Mouse (Mus musculus) MEL (cell line): ENCODE results near the gene Dhps.

Experiments
- CTCF ChIP-seq, 3 experiments: IDR thresholded peaks in 2 of 3; conservative IDR thresholded peaks in 1 of 3; 2 replicates each; pipeline ENCODE4 v1.5.1; 2011 to 2012; ENCODE audit warnings: low read length in 3 of 3, low read depth in 2 of 3, mild to moderate bottlenecking in 2 of 3, improper control_type of control experiment in 1 of 3, inconsistent platforms in 1 of 3, mixed read lengths in 1 of 3, moderate library complexity in 1 of 3; ENCODE audit not compliant: control insufficient read depth in 1 of 3, insufficient read depth in 1 of 3, poor library complexity in 1 of 3, severe bottlenecking in 1 of 3
- E2F4 ChIP-seq: IDR thresholded peaks from 2 replicates; pipeline ENCODE4 v1.6.1; 2011; ENCODE audit warnings: low read depth, low read length, improper control_type of control experiment, borderline replicate concordance
- MAZ ChIP-seq: IDR thresholded peaks from 2 replicates; pipeline ENCODE4 v1.6.1; 2012; ENCODE audit warnings: low read depth, mild to moderate bottlenecking, inconsistent platforms, low read length, improper control_type of control experiment
- POLR2A ChIP-seq, 2 experiments: IDR thresholded peaks; 2 replicates each; pipeline ENCODE4 v1.6.1; 2011 to 2012; ENCODE audit warnings: low read length in 2 of 2, mild to moderate bottlenecking in 2 of 2, control low read depth in 1 of 2, improper control_type of control experiment in 1 of 2, low read depth in 1 of 2, moderate library complexity in 1 of 2; ENCODE audit not compliant: control insufficient read depth in 1 of 2, insufficient read depth in 1 of 2, poor library complexity in 1 of 2
- POLR2AphosphoS2 ChIP-seq: IDR thresholded peaks from 2 replicates; pipeline ENCODE4 v1.6.1; 2011; ENCODE audit warnings: low read length, improper control_type of control experiment
- POLR2AphosphoS5 ChIP-seq: IDR thresholded peaks from 2 replicates; pipeline ENCODE4 v1.6.1; 2012; ENCODE audit warnings: low read depth, borderline replicate concordance, mild to moderate bottlenecking, inconsistent platforms, low read length, moderate library complexity, mixed read lengths
- SIN3A ChIP-seq: IDR thresholded peaks from 2 replicates; pipeline ENCODE4 v1.6.1; 2012; ENCODE audit warnings: low read length, improper control_type of control experiment, inconsistent platforms
- USF1 ChIP-seq: IDR thresholded peaks from 2 replicates; pipeline ENCODE4 v1.6.1; 2014; ENCODE audit warnings: low read depth, mild to moderate bottlenecking, inconsistent platforms, low read length, improper control_type of control experiment, moderate library complexity

GRCm38 (mm10) chr8:85123691-85124090 is 52.1 kb downstream of the Dhps start:
- TF ChIP-seq SIN3A (no peak), MAZ (no peak), E2F4 (no peak), POLR2A (IDR thresholded peaks at IDR 0.05; ENCODE audit: control insufficient read depth in 1 of 2, insufficient read depth in 1 of 2, low read depth in 1 of 2, low read length in 2 of 2, poor library complexity in 1 of 2) (no peak), CTCF (IDR thresholded peaks at IDR 0.05 in 2 of 3, conservative IDR thresholded peaks at IDR 0.05 in 1 of 3; ENCODE audit: control insufficient read depth in 1 of 3, insufficient read depth in 1 of 3, low read depth in 2 of 3, low read length in 3 of 3, poor library complexity in 1 of 3, severe bottlenecking in 1 of 3) (no peak), POLR2AphosphoS2 (no peak), USF1 (no peak), POLR2AphosphoS5 (no peak)
